Mouse (Mus musculus): ENCODE results near the gene Krt13.
A peak's percentile ranks its signal among the peaks of the same experiment; 100 is the strongest.

Gene Krt13

DNA sequence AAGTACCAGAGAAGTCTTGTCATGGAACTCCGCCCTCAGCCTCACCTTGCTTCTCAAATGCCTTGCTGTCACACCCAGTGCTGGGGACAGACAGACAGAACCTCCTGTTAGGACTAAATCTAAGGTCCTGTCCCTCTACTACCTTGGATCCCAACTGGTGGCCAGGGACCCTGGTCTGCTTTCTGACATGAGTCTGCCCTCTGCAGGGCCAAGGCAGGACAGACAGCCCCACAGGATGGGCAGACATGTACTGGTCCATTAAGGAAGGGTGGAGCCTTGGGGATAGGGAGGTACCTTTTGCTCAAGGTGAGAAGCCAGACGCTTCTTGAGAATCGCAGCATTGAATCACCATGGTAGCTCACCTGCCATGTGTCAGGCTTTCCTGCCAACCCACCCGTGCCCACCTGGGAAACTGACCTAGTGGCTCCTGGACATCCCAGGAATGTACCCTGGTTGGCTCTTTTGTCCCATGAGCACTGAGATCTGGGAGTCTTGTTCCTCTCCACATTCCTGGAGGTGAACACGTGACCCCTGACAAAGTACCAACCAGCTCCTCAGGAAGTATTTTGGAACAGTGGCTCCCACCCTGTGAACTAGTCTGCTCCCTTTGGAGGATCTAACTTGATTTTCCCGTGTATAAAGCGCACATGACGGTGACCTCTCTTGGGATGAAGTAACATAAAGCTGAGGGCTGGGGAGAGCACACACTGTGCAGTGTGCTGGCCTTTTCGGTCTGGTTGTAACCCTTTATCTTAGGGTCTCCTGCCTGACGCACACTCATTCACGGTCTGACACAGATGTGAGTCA is 8.2 kb downstream of the Krt13 start:
- no peak for DNase-seq

DNA sequence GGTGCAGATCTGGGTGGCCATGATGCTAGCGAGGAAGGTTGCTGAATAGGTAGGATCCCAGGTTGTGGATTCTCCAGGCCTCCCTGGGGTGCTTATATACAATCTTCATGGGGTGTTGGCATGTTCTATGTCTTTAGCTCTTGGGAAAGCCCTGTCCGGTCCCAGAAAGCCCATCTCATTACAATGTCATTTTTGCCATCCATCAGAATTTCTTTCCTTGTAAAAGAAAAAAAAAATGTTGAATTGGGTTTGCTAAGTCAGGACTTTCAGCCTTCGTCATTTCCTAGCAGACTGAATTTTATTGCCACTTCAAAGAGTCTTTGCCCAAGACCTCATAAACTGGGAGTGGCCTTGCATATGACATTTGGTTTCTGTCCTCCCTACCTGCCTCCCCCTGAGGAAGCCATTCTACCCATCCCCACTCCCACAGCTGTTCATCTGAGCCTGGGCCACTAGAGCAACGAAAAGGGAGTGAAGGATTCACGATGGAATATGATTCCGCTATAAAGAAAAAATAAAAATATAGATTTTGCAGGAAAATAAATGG is 15.7 kb downstream of the Krt13 start, which contains the start of gene Krt36:
Krt36 (minus strand) TSS at position 51 of the 547 bp plus-strand sequence.
- no peak for DNase-seq

DNA sequence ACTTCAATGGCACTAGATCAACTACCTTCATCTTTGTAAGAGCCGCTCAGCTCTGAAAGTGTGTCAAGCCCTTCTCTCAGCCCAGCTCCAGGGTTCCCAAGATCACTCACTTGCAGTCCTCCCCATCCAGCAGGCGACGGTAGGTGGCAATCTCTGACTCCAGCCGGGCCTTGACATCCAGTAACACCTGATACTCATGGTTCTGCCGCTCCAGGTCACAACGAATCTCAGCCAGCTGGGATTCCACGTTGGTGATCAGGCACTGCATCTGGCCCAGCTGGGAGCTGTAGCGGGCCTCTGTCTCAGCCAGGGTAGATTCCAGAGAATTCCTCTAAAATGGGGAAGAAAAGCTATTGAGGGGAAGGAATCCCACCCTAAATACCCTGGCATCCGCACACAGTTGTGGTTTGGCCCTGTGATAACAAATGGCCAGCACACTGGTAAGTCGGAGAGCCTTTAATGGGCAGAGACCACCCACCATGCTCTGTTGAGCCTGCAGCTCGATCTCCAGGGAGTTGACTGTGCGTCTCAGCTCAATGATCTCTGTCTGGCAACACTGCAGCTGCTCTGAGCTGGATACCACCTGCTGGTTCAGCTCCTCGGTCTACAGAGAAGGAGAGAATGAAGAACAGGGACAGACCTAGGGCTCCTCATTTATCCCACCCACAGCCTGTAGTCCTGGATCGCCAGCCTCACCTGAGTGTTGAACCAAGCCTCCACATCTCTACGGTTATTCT is 18.5 kb downstream of the Krt13 start:
- no peak for DNase-seq

DNA sequence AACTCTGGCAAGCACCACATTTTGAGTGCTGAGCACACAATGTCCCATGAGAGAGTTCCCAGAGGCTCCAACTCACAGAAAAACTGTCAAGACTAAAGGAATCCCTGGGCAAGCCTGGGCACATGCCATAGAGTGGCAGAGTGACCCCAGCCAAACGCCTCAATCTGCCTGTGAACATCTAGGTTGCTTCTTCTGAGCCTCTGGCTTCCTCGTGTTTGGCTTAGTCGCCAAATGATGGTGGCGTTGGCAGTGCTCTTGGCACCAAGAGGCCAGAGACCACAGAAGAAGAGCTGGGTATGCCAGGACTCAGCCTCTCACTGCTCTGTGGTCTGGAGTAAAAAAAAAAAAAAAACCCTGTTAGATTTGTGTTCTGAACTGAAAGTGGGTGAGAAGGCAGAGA is 21.0 kb downstream of the Krt13 start:
- no peak for DNase-seq

DNA sequence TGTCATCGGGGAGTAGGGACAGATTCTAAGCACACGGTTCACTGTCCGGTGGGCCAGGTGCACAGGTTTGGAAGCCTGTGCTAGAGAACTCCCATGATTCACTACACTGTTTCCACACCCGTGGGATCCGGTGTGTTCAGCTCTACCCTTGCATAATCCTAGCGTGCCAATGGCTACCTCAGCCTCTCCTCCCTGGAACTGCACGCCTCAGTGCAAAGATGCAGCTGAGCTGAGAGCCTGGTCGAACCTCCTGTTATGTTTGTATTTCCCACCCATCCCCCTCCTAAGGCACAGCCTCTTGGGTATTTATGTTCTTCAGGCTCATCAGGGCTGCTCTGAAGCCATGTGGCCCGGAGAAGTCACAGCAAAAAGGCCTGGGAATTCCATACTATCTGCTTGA is 23.5 kb downstream of the Krt13 start:
- no peak for DNase-seq

DNA sequence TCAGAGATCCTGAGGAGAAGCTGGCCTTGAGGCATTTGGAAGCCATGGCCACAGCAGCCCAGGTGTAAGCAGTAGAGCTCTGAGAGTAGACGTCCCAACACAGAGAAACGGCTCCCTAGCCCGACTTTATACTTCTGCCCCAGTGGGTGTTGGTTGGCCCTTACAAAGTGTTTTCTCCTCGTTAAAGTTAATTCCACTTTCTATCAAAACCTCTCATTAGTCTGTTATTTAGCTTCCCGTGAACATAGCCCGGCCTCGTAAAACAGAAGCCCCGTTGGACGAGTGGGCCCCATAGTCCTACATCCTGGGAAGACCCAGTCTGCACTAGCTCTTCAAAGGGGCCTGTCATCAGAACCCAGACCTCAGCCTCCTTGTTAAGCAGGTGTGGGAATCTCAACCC is 25.2 kb downstream of the Krt13 start, which contains the start of gene Krt35:
Krt35 (minus strand) TSS at position 101 of the 400 bp plus-strand sequence.
- no peak for DNase-seq

DNA sequence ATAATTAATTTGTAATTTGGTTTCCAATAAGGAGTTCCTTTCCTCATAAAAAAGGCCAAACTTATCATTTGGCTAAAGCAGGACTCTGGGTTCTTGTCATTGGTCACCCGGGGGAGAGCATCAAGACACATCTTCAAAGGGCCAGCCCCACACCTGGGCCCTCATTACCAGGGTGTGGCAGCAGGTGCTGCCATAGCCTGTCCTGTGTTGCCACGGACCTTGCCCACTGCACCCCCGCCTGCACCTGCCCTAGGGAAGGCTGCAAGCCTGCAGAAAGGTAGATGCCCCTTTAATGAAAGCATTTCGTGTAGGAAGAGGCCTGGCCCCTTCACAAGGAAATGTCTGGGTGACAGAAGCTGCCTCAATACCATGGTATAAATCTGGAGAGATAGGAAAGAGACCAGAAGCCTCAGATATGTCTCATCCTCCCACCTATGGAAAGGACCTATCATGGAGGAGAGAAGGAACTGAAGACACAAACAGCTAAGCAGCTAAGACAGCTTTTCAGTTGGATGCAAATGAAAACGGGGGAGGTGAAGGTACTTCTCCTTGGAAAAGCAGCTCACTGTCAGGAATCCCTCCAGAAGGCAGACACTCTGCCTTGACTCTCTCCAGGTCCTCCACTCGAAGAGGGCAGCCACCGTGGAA is 32.9 kb downstream of the Krt13 start:
- DNase-seq: no peak

DNA sequence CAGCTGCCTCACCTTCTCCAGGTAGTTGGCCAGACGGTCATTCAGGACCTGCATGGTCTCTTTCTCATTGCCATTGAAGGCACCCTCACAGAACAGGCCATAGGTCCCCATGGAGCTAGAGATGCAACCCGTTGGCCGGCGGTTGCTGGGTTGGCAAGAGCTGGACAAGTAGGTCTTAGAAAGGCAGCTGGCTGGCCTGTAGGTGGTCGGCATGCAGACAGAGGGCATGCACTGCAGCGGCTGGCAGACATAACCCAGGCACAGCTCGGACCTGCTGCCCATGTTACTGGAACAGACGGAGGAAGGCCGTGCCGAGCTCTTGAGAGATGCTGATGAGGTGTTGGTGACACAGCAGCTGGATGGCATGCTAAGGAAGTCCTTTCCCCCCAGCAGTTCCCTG is 33.5 kb downstream of the Krt13 start, which contains the start of gene Krt32:
Krt32 (minus strand) TSS at position 366 of the 400 bp plus-strand sequence.
- no peak for DNase-seq

DNA sequence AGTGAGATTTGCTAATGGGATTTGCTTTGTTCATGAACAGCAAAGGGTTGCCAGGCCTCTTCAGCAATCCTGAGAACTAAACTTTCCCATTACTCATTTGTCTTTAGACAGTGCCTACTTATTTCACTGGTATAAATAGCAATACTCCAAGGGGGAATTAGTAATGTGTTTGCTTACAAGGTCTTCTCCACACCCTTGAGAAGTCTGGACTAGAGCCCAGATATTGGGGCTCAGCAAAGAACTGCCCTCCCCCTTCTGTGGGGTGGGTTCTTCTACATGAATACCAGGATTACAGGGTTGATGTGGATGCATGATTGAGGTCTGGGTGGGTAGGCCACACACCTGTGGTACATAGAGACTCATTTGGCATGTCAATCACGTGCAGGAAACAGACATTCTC is 47.5 kb downstream of the Krt13 start:
- DNase-seq: peak; percentile 35

Measured in lung, postnatal 36 days (tissue).